ENCODE assay signal across 22 mouse cellular contexts in the genomic region with DNA sequence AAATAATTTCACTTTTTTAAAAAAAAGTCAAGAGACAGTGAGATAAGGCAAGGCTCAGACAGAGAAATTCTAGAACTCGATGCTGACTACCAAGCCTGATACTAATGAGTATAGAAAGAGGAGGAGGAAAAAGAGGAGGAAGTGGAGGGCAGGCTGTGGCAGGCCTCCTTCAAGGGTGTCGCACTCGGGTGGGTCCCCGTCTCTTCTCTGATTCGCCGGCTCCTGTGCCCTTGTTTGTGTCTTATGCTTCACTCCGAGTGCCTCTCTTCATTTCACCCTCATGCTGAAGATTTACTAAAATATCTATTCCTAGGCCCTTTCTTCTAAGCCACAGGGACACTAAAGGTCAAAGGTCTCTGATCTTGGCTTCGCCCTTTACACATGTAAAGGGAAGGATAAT.
DNase-seq lines count a peak whose midpoint lies in the region; TF ChIP-seq lines count a peak whose summit lies in the region.
"Had no signal": no experiment of that assay in that cellular context is flagged by ENCODE, and none has a peak within 500 bp of the region (broad histone marks: within the 10 kb centered on the region; RNA-seq: fewer than 3 reads in every experiment).

No protein-coding gene starts in this region.

- TF ChIP-seq POLR2A in thymus, adult 2 months (IDR thresholded peaks at IDR 0.05; ENCODE audit: control insufficient read depth, extremely low read depth, insufficient read depth, low read length, poor library complexity), result no peak

- no peak overlapping the region for H3K27ac ChIP-seq in thymus, adult 2 months (ENCODE audit: control insufficient read depth, insufficient read depth, low read length)
- H3K27ac ChIP-seq: embryonic facial prominence, embryonic 13.5 days; embryonic facial prominence, embryonic 15.5 days; forebrain, embryonic 10.5 days; forebrain, embryonic 12.5 days had no signal

- H3K4me3 ChIP-seq in thymus, adult 2 months (ENCODE audit: control insufficient read depth, insufficient read depth, low read length), result no peak overlapping the region
- H3K4me3 ChIP-seq: embryonic facial prominence, embryonic 13.5 days; embryonic facial prominence, embryonic 15.5 days; erythroblast, embryonic 14.5 days; forebrain, embryonic 10.5 days; forebrain, embryonic 12.5 days had no signal

- H3K4me1 ChIP-seq in thymus, adult 2 months (replicated peaks; ENCODE audit: control insufficient read depth, insufficient read depth, low read length), result peaks cover 22% of the 10 kb centered on the region
- H3K4me1 ChIP-seq: forebrain, embryonic 10.5 days; forebrain, embryonic 12.5 days had no signal

- no peak for TF ChIP-seq CTCF in thymus, adult 2 months (IDR thresholded peaks at IDR 0.05; ENCODE audit: borderline replicate concordance, control insufficient read depth, extremely low read depth, insufficient read depth, low read length, poor library complexity)

- no peaks in the 10 kb centered on the region for H3K36me3 ChIP-seq in thymus, adult 2 months (ENCODE audit: control insufficient read depth, insufficient read depth, low read length)
- H3K36me3 ChIP-seq: embryonic facial prominence, embryonic 13.5 days; embryonic facial prominence, embryonic 15.5 days; forebrain, embryonic 10.5 days; forebrain, embryonic 12.5 days had no signal

- WGBS in thymus, adult 2 months, result 71% methylated on average over 8 of the region's 8 CpGs

- H3K27me3 ChIP-seq in thymus, adult 2 months (ENCODE audit: control insufficient read depth, insufficient read depth, low read length), result no peaks in the 10 kb centered on the region
- H3K27me3 ChIP-seq: embryonic facial prominence, embryonic 13.5 days; embryonic facial prominence, embryonic 15.5 days; forebrain, embryonic 12.5 days had no signal

- peak; percentile 10 to 11 for DNase-seq in spleen, adult 18-20 months
- DNase-seq in spleen, adult 12 weeks (ENCODE audit: low spot score), result no peak
- peak; percentile 30 for DNase-seq in thymus, adult 2 months
- no peak for DNase-seq in thymus, postnatal 0 days (ENCODE audit: low spot score)
- DNase-seq in B cell, adult 2 months, result peak; percentile 47 to 52
- DNase-seq in thymus, postnatal 4 days, result peak; percentile 51
- DNase-seq in retina, embryonic 14.5 days (ENCODE audit: low spot score), result no peak
- DNase-seq: adrenal gland, adult 2 months; adrenal gland, postnatal 10 days; adrenal gland, postnatal 25 days; cerebellum, adult 11 months; cerebellum, adult 18-20 months; cerebellum, adult 8-10 months; cerebellum, adult 9-11 months; cerebellum, postnatal 14 days; cerebellum, postnatal 36 days; embryo, embryonic 11 days had no signal

Comparison
In these comparisons a context has a peak if more than half of its experiments do, and no peak if none do; other contexts are left out.
1. DNase-seq: peak in spleen, adult 18-20 months (2 of 2), thymus, adult 2 months (single experiment), B cell, adult 2 months (2 of 2) and thymus, postnatal 4 days (single experiment); none in spleen, adult 12 weeks (single experiment), thymus, postnatal 0 days (single experiment) and retina, embryonic 14.5 days (single experiment).